9 mouse cellular contexts compared by ENCODE assay signal in the genomic region with DNA sequence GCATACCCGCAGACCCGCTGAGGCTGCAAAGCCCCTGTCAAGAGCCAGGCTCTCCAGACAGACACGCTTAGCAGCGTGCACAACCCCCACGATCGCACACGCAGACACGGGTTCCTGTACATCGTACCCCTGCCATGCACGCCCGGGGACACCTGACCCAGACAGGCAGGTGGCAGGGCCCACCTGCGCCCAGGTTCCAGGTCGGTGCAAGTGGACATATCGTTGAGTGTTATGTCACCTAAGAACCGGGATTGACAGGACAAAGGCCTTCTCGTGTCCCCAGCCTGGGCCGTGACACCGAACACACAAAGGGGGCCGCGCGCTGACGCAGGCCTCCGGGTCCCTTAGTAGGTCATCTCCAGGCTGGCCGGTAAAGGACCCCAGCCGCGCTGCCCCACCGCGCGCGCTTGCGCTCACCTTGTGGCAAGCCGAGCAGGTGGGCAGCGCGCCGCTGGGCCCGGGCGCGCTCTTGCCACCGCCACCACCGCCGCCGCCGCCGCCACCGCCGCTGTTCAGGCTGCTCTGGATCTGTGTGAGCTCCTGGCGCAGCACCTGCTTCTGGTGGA. TPM values are rescaled to one million over a fixed set of nuclear protein-coding genes. Genes with fewer than 3 reads are reported as not detected.
A peak's percentile ranks its signal among the peaks of the same experiment; 100 is the strongest.
DNase-seq lines count a peak whose midpoint lies in the region; ATAC-seq lines count a peak whose summit lies in the region.
"Had no signal": no experiment of that assay in that cellular context is flagged by ENCODE, and none has a peak within 500 bp of the region (broad histone marks: within the 10 kb centered on the region; RNA-seq: fewer than 3 reads in every experiment).

No protein-coding gene starts in this region.

- H3K36me3 ChIP-seq in heart, embryonic 11.5 days (ENCODE audit: control insufficient read depth, insufficient read depth, low read length), result no peaks in the 10 kb centered on the region
- H3K36me3 ChIP-seq in embryonic facial prominence, embryonic 13.5 days, result 0 out of 2 replicates have a peak, but pooled peaks cover 5% of the 10 kb centered on the region
- H3K36me3 ChIP-seq in limb, embryonic 12.5 days, result peaks cover 29% of the 10 kb centered on the region; the same call in 1 of the 2 replicates
- no peaks in the 10 kb centered on the region for H3K36me3 ChIP-seq in stomach, embryonic 15.5 days

- H3K4me1 ChIP-seq in heart, embryonic 11.5 days (ENCODE audit: control insufficient read depth, insufficient read depth, low read length), result peaks cover 37% of the 10 kb centered on the region
- peaks cover 61% of the 10 kb centered on the region for H3K4me1 ChIP-seq in embryonic facial prominence, embryonic 13.5 days
- peaks cover 44% of the 10 kb centered on the region for H3K4me1 ChIP-seq in limb, embryonic 12.5 days (replicated peaks)
- peaks cover 51% of the 10 kb centered on the region for H3K4me1 ChIP-seq in stomach, embryonic 15.5 days

- H3K27ac ChIP-seq in heart, embryonic 11.5 days (ENCODE audit: low read depth, low read length), result no peak overlapping the region
- peak overlapping the region; percentile 24; the same call in 1 of the 2 replicates for H3K27ac ChIP-seq in embryonic facial prominence, embryonic 13.5 days
- H3K27ac ChIP-seq in limb, embryonic 12.5 days, result no peak overlapping the region
- 0 out of 2 replicates have a peak overlapping the region, but pooled peaks have one; percentile 48 for H3K27ac ChIP-seq in stomach, embryonic 15.5 days

- no peaks in the 10 kb centered on the region for H3K9me3 ChIP-seq in heart, embryonic 11.5 days (replicated peaks; ENCODE audit: control insufficient read depth, low read length)
- H3K9me3 ChIP-seq in embryonic facial prominence, embryonic 13.5 days, result no peaks in the 10 kb centered on the region
- H3K9me3 ChIP-seq in limb, embryonic 12.5 days, result no peaks in the 10 kb centered on the region
- H3K9me3 ChIP-seq in stomach, embryonic 15.5 days, result no peaks in the 10 kb centered on the region

- no peak for ATAC-seq in heart, embryonic 11.5 days (replicated peaks; ENCODE audit: insufficient number of reproducible peaks, low FRiP score, low TSS enrichment)
- no peak for ATAC-seq in embryonic facial prominence, embryonic 13.5 days (ENCODE audit: insufficient number of reproducible peaks, insufficient read depth, low FRiP score, low TSS enrichment, low read depth)
- no peak for ATAC-seq in limb, embryonic 12.5 days (ENCODE audit: insufficient number of reproducible peaks, insufficient read depth, low FRiP score, low TSS enrichment, low read depth)
- ATAC-seq in stomach, embryonic 15.5 days (ENCODE audit: insufficient read depth, low FRiP score, low read depth), result no peak
- ATAC-seq: Patski had no signal

- intact Hi-C loops in heart, postnatal 14 days (cut with DNase I), result loop anchor here (2.0 kb wide), 1 partner anchor 17 kb away; no protein-coding TSS in a partner anchor
- intact Hi-C loops in left cerebral cortex, postnatal 25 days (cut with DNase I), result loop anchor here (2.0 kb wide), 1 partner anchor 49 kb away; no protein-coding TSS in a partner anchor

- peak overlapping the region; percentile 73 for H3K4me3 ChIP-seq in heart, embryonic 11.5 days (ENCODE audit: low read depth, low read length)
- peak overlapping the region; percentile 63 for H3K4me3 ChIP-seq in embryonic facial prominence, embryonic 13.5 days
- H3K4me3 ChIP-seq in limb, embryonic 12.5 days (replicated peaks), result peak overlapping the region; percentile 90
- peak overlapping the region; percentile 60 for H3K4me3 ChIP-seq in stomach, embryonic 15.5 days (replicated peaks)

- 13% methylated on average over 47 of the region's 47 CpGs for WGBS in heart, embryonic 11.5 days (ENCODE audit: insufficient replicate concordance)
- WGBS in embryonic facial prominence, embryonic 13.5 days, result 11% methylated on average over 47 of the region's 47 CpGs
- 15% methylated on average over 47 of the region's 47 CpGs for WGBS in limb, embryonic 12.5 days
- WGBS in stomach, embryonic 15.5 days, result 9% methylated on average over 43 of the region's 47 CpGs

- no peak for DNase-seq in heart, postnatal 14 days
- peak; percentile 31 for DNase-seq in 3134 (ENCODE audit: extremely low read depth, insufficient read length, low spot score)
- no peak for DNase-seq in spleen, adult 12 weeks (ENCODE audit: low spot score)
- DNase-seq in left cerebral cortex, postnatal 25 days (ENCODE audit: low spot score in 2 of 2), result no peak

- no peaks in the 10 kb centered on the region for H3K27me3 ChIP-seq in heart, embryonic 11.5 days (ENCODE audit: control insufficient read depth, insufficient read depth, low read length)
- H3K27me3 ChIP-seq in embryonic facial prominence, embryonic 13.5 days, result no peaks in the 10 kb centered on the region
- no peaks in the 10 kb centered on the region for H3K27me3 ChIP-seq in limb, embryonic 12.5 days
- H3K27me3 ChIP-seq in stomach, embryonic 15.5 days (replicated peaks), result no peaks in the 10 kb centered on the region
- H3K27me3 ChIP-seq: Patski had no signal

- H3K9ac ChIP-seq in heart, embryonic 11.5 days (ENCODE audit: low read depth, low read length), result peak overlapping the region; percentile 79
- peak overlapping the region; percentile 78 for H3K9ac ChIP-seq in embryonic facial prominence, embryonic 13.5 days
- H3K9ac ChIP-seq in limb, embryonic 12.5 days (replicated peaks), result peak overlapping the region; percentile 79
- peak overlapping the region; percentile 63 for H3K9ac ChIP-seq in stomach, embryonic 15.5 days

- H3K4me2 ChIP-seq in heart, embryonic 11.5 days, result peak overlapping the region; percentile 94
- H3K4me2 ChIP-seq in embryonic facial prominence, embryonic 13.5 days, result peak overlapping the region; percentile 96
- H3K4me2 ChIP-seq in limb, embryonic 12.5 days, result peak overlapping the region; percentile 100
- peak overlapping the region; percentile 94 for H3K4me2 ChIP-seq in stomach, embryonic 15.5 days

RNA-seq across cellular contexts. Expression of gene Zcchc14, which starts 1.3 kb away (rescaled TPM):
- polyA plus RNA-seq in heart, embryonic 11.5 days (2014; fragmentation: Nextera tagmentation; extraction: Ambion mirVana), result 11.4 and 14.2 TPM in 2 replicates
- total RNA-seq in heart, postnatal 14 days (2021), result 10 to 100 TPM; 33.9 to 38.5 TPM
- 19.4 and 19.9 TPM in 2 replicates for polyA plus RNA-seq in embryonic facial prominence, embryonic 13.5 days (2015; fragmentation: Nextera tagmentation; extraction: Ambion mirVana)
- polyA plus RNA-seq in limb, embryonic 12.5 days (2016; fragmentation: Nextera tagmentation; extraction: Ambion mirVana), result 19.9 and 22.1 TPM in 2 replicates
- polyA plus RNA-seq in stomach, embryonic 15.5 days (2015; fragmentation: Nextera tagmentation; extraction: Ambion mirVana), result 12.6 and 13.0 TPM in 2 replicates
- total RNA-seq in left cerebral cortex, postnatal 25 days (2021), result 10 to 100 TPM; 63.2 to 71.9 TPM

Comparison
In these comparisons a context has a peak if more than half of its experiments do, and no peak if none do; other contexts are left out.
1. H3K27ac ChIP-seq: peak in embryonic facial prominence, embryonic 13.5 days (single experiment) and stomach, embryonic 15.5 days (single experiment); none in heart, embryonic 11.5 days (single experiment) and limb, embryonic 12.5 days (single experiment).
2. Peak in every context shown above with its lines, with median percentiles within 50 percentile points of each other: H3K4me2 ChIP-seq, H3K4me3 ChIP-seq and H3K9ac ChIP-seq.